Mouse (Mus musculus): ENCODE measurements around the gene Srrm1. TPM values are rescaled to one million over a fixed set of nuclear protein-coding genes. Genes with fewer than 3 reads are reported as not detected.
A peak's percentile ranks its signal among the peaks of the same experiment; 100 is the strongest.
"Not testable (repeated sequence)": the region's sequence is repeated elsewhere in the genome, so short reads cannot be mapped to it uniquely, and the experiment has no call there.

The Srrm1 gene
- total RNA-seq, 2 experiments from 2014 or later, result 112 to 137 TPM

DNA sequence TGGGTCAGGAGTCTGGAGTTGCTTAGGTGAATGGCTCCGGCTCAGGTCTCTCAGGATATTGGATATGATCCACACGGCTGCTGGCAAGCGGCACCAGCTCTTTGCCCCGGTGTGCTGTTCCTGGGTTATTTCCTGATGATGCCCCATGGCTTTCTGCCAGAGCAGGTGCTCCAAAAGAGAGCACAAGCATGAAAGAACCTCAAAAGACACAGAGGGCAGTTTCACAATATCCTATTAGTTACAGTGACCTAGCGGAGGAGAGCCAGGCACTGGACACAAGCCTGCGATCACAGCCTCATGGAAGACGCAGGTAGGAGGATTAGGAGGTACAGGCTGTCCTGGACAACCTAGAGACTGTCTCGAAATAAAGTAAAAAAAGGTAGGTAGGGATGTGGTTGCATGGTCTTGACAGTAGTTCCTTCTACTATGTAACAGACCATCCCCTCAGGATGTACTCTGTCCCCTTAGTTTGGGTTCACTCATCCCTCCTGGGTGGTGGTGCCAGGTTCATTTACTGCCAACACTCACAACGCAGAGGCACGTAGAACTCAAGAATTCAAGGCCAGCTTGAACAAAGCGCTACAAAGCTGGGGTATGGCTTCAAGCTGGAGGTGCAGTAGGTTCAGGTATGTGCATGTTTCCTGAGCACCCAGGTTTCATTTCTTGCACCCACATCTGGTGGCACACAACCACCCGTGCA is 4.2 kb upstream of the Srrm1 start:
- no peak for DNase-seq (ENCODE audit: low spot score in 2 of 2)
- intact Hi-C loops (cut with DNase I), result loop anchor here (10.0 kb wide), 1 partner anchor 137 kb away; the partner anchor contains the start of genes Nipal3 and Stpg1

DNA sequence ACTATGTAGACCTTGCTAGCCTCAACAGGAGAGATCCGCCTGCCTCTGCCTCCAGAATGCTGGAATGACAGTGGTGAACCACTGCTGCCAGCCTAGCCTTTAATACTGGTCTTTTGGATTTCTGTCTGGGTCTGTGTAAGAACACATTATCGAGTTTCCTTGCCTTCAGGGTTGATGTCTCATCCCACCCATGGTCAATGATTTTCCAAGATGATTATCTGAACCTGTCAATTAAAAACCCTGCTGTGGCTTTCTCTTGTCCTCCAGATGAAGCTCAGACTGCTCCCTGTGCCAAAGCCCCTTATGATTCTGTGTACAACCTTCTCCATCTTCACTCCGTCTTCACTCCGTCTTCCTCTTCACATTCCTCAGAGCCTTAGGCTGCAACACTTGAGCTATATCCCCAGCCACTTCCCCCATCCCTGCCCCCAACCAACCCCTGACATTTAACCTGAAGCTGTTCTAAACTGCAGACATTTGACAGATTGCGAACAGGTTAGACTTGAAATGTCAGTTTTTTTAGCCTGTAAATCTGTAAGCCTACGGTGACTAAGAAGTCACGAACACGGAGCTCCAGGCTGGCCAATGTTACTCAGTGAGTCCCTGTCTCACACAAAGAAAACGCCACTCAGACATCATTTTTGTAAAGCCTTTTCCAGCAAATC is 2.9 kb upstream of the Srrm1 start:
- DNase-seq (ENCODE audit: low spot score in 2 of 2), result no peak
- intact Hi-C loops (cut with DNase I), result loop anchor here (10.0 kb wide), 1 partner anchor 139 kb away; the partner anchor contains the start of genes Nipal3 and Stpg1

DNA sequence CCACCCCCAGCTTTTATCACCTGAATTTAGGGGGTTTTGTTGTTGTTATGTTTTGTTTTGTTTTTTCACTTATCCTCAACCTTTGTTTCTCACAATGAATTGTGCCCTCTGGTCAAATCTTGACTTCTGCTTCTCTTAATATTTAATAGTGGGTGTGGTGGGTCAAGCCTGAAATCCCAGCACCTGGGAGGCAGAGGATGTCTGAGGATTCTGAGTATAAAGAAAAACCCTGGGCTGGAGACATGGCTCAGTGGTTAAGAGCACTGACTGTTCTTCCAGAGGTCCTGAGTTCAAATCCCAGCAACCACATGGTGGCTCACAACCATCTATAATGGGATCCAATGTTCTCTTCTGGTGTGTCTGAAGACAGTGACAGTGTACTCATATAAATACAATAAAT is 1.6 kb upstream of the Srrm1 start:
- intact Hi-C loops (cut with DNase I), result loop anchor here (10.0 kb wide), 1 partner anchor 140 kb away; the partner anchor contains the start of genes Nipal3 and Stpg1
- not testable (repeated sequence) for DNase-seq (ENCODE audit: low spot score in 2 of 2)

DNA sequence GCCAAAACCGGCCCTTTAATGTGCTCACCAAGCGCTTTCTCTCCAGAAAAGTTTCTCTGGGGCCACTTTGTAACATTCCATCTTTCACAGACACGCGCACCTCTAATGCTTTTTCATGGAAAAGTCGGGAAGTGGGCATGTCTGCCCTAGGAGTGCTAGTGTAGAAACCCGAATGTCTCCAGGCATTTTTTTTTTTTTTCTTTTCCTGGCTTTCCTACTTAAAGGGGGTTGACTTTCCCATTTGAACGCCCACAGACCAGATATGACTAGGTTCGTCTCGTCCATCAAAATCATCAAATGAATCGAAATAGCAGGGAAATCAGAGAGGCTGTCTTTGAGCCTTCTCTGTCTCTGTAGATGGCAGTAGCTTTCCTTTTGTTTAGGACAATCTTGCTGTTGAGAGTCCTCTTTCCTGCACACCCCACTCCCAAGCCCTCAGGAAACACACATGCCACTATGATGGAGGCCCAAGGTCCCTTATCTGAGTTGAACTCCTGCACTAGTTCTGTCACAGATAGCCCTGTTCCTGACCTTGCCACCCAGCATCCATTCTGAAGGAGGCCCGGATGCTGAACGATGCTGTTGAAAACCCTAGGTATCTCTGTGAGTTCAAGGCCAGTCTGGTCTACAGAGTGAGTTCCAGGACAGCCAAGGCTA is 801 bp upstream of the Srrm1 start:
- no peak for DNase-seq (ENCODE audit: low spot score in 2 of 2)
- intact Hi-C loops (cut with DNase I), result loop anchor here (10.0 kb wide), 1 partner anchor 141 kb away; the partner anchor contains the start of genes Nipal3 and Stpg1

DNA sequence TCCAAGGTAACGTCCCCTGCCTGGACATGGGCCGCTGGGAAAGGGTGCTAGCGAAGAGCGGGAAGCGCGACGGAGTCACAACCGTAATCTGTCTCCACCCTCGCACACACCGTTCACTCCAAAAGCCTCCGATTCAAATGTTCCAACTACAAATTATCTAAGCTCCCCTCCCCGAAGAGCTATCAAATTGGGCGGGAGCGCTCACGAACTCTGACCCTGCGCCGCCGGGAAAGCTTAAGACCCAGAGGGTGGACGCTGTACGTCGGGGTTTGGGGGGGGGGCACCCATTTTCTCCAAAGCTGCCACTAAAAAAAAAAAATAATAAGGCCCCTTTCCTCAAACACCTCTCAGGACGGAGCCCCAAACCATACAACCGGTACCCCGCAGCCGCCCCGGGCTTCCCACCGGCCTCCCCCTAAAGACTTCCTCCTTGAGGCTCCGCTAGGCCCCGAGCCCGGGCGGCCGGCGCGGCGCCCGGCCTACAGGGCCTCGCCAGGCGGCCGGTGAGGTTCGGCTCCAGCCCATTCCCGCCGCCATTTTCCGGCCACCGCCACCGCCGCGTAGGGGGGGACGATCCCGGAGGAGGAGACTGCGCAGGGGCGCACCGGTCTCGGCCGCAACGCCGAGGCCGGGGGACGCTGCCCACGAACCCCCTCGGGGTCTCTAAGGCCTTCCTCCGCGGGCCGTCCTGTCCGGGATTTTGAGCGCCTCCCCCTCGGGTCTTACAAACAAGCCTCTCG is 625 bp downstream of the Srrm1 start:
- peak; percentile 15 to 25 for DNase-seq (ENCODE audit: low spot score in 2 of 2)
- intact Hi-C loops (cut with DNase I), result loop anchor here (10.0 kb wide), 1 partner anchor 142 kb away; the partner anchor contains the start of genes Nipal3 and Stpg1

DNA sequence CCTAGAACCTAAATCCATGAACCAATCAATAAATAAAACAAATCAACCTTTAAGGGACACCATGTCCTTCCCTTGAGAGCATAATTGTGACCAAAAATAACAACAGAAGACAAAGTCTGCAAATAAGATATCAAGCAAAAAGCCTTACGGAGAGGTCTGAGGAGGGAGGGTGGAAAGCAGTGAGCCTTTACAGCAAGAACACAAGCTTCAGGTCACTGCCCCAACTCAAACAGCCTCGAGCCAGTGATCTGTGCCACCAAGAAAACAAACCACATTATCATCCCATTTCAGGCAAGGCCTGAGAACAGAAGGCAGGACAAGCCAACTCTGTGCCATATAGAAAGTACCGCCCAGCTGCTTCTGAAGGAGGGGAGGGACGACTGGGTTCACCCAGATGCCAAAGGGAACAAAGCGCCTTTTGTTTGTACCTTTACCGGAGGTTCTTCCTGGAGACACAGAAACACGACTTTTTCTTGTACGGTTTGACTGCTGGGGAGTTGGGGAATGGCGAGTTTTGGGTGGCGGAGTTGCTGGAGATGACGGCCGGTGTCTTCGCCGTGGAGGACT is 15.7 kb downstream of the Srrm1 start:
- DNase-seq (ENCODE audit: low spot score in 2 of 2), result no peak

DNA sequence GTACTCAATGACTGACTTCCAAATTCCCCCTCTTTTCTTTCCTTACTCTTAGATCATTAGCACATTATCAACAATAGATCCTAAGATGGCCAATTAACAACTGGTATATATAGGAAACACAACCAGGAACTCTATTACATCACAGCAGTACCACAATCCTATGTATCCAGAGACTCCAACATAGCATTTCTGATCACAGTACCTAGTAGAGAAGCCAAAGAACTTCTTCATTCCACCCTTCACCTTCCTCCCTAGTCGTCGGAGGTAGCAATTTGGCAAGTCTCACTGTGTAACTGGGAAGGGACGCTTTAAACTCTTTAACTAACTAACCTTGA is 17.1 kb downstream of the Srrm1 start:
- no peak for DNase-seq (ENCODE audit: low spot score in 2 of 2)
- intact Hi-C loops (cut with DNase I), result no loop called here

More for the DNA sequence above, 15.7 kb downstream of the Srrm1 start:
- intact Hi-C loops (cut with DNase I), result no loop called here

DNA sequence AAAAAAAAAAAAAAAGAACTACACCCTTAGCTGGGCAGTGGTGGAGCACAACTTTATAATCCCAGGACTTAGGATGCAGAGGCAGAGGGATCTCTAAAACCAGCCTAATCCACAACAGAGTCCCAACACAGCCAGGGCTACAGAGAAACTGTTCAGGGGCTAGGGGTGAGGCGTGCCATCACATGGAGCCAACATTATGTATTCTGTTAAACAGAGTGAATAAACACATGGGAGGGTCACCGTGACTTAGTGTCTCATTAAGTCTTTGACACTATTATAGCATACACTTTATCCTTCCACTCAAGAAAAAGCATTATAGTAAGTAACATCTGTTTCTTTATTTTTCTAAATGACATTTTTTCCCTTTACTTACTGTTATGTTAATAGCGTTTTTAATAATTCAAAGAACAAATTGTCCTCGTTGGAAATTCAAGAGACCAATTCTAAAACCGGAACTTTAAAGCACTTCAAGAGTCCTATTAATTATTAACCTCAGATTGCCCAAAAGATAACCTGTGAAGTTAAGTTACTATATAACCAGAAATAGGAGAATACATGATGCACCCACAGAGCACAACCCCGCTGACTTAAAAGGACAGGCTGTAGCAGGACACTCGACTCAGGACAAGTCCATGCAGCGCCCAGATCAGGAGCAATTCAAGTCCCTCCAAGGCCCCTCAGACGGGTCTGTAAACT is 17.6 kb downstream of the Srrm1 start:
- DNase-seq (ENCODE audit: low spot score in 2 of 2), result no peak
- intact Hi-C loops (cut with DNase I), result no loop called here

DNA sequence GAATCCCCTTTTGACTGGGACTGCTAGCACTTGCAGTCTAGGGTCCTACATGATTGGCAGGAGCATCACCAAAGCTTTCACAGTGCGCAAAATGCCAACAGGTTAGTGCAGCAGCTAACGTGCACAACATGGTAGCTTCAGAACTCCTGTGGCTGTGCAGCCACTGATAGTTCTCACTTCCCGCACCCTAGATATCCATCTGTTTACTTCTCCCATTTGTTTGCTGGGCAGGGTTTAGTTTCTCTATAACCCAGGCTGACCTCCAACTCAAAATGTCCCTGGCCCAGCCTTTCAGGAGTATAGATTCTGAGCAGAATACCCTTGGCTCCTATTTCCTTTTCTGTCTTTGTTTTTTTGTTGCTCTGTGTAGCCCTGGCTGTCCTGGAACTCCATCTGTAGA is 26.7 kb downstream of the Srrm1 start:
- intact Hi-C loops (cut with DNase I), result no loop called here
- DNase-seq (ENCODE audit: low spot score in 2 of 2), result no peak

DNA sequence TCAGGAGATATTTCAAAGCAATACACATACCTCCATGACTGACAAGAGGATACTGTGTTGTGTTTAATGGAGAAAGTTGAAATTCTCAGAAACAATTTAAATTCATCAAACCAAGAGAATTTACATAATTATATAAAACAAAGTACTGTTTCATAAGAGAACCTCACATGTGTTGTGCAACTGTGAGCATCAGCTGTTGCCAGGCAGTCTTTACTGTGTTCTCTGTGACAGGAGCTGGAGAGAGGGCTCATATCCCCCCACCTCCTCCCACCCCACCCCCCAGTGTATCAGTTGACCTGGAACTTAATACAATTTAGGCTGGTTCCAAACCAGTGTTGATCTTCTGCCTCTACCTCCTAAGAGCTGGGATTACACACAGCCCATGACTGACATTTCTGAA is 27.1 kb downstream of the Srrm1 start:
- intact Hi-C loops (cut with DNase I), result no loop called here
- peak in 1 of 2 experiments; percentile 47 for DNase-seq (ENCODE audit: low spot score in 2 of 2)

DNA sequence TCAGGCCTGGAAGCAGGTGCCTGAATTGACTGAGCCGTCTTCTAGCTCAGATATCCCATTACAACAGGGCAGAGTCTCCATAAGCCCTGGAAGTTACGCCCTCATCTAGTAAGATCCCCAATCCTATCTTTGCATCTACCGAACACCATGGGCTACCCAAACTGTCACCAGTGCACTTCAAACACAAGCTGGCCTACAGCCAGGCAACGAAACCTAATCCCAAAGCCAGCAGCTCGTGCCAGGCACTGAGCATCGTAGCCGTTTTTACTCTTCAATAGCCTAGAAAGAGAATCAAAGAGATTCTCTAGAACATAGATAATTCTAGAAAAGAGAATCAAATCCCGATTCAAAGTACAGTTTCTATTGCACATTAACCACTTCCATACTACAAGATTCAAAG is 30.1 kb downstream of the Srrm1 start:
- intact Hi-C loops (cut with DNase I), result no loop called here
- DNase-seq (ENCODE audit: low spot score in 2 of 2), result no peak

DNA sequence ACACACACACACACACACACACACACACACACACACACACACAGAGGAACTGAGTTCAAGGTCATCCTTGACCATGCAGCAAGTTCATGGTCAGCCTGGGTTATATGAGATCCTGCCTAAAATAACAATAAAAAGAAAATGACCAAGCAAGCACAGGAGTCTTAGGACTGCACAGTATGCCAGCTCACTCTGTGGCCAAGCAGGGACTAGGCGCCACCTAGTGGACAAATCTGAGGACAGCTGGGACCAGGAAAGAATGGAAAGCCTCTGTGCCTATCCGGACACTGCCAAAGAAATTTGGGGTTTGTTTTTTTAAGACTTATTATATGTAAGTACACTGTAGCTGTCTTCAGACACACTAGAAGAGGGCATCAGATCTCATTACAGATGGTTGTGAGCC is 35.2 kb downstream of the Srrm1 start:
- intact Hi-C loops (cut with DNase I), result loop anchor here (1.0 to 5.0 kb wide), 3 partner anchors 46 to 371 kb away; partner anchors contain the start of gene Clic4

DNA sequence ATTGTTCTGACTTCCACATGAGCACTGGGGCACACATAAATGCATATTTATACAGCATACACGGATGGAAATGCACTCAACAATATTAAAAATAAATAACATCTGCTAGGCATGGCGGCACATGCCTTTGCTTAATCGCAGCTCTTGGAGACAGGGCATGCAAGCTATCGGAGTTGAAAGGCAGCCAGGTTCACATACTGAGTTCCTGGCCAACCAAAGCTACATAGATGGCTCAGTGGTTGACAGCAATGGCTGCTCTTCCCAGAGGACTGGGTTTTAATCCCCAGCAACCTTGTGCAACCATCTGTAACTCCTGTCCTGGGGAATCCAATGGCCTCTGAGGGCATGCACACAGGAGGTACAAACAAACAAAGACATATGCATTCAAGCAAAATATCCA is 35.6 kb downstream of the Srrm1 start:
- intact Hi-C loops (cut with DNase I), result loop anchor here (5.0 kb wide), 1 partner anchor 370 kb away; no protein-coding TSS in a partner anchor
- DNase-seq (ENCODE audit: low spot score in 2 of 2), result no peak

More for the DNA sequence above, 35.2 kb downstream of the Srrm1 start:
- peak; percentile 76 to 80 for DNase-seq (ENCODE audit: low spot score in 2 of 2)

DNA sequence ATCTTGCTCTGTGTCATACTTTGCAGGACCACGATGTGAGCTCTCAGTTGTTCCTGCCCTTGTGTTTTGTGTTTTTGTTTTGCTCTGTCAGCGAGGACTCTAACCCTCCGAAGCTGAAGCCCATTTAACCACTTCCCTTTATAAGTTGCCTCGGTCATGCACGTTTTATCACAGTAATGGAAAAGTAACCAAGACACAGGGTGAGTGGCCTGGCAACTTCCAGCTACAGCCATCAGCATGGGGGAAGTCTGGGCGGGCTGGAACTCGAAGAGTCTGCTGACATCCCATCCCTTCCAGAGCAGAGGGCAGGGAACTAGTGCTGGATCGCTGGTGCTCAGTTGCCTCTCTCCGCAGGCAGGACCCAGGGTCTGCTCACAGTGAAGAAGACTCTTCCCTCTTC is 37.8 kb downstream of the Srrm1 start:
- no peak for DNase-seq (ENCODE audit: low spot score in 2 of 2)
- intact Hi-C loops (cut with DNase I), result loop anchor here (5.0 kb wide), 1 partner anchor 368 kb away; no protein-coding TSS in a partner anchor

DNA sequence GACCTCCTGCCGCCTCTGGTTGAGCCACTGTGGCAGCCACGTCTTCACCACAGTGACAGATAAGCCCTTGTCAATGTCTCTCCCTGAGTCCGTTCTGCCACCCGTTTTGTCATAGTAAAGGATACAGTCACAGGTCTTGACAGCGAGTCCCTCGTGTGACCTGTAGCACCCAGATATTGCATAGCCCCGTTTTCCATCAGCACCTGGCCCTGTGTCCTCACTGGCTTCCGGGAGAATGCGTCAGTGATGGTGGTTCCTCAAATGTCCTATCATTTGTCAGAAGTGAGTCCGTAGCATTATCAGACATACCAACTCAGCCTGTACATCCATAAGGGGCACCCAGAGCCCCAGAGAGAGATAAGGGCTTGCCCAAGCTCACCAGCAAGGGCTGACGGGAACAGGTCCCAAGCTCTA is 38.7 kb downstream of the Srrm1 start:
- no peak for DNase-seq (ENCODE audit: low spot score in 2 of 2)
- intact Hi-C loops (cut with DNase I), result no loop called here

DNA sequence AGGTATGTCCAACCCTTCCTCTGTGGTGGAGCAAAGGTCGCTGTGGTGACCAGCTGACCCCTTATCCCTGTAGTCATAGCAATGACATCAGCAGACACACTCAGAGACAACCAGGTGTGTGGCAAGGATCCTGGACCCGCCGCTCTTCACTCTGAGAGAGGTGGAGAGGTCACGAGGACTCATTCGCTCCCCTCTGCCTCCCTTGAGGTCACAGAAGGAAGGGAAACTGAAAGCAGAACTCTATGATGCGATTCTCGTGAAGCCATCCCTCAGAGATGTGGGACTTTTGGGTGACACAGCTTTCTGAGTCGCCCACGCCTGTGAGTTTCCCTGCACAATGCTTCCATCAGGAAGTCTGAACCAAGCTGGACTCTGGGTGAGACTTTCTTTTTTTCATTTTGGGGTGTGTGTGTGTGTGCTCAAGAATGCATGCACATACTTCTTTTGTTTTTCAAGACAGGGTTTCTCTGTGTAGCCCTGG is 39.3 kb downstream of the Srrm1 start:
- intact Hi-C loops (cut with DNase I), result no loop called here
- DNase-seq (ENCODE audit: low spot score in 2 of 2), result no peak

DNA sequence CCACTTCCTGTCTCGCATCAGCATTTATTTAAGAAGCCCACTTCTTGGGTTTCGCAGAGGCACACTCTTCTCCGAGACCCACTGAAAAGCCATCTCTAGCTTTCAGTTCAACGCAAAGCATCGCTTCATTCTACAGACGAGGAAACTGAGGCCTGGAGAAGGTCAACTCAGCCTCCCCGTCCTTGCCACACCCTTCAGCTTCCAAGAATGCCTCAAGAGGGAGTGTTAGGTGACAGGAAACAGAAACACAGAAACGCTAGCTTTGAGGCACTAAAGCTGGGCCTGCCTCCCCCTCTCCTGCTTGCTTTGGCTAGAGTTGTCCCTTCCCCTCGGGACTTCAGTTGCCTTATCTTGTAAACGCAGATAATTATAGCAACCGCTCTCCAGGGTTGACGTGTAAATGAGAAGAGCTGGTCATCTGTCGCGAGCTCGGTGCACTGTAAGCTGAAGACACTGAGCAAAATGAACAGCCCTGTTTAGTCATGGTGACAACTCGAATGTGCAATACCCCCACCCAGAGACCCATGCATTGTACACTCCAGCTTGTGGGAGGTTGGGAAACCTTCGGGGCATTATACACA is 39.9 kb downstream of the Srrm1 start:
- intact Hi-C loops (cut with DNase I), result no loop called here

DNA sequence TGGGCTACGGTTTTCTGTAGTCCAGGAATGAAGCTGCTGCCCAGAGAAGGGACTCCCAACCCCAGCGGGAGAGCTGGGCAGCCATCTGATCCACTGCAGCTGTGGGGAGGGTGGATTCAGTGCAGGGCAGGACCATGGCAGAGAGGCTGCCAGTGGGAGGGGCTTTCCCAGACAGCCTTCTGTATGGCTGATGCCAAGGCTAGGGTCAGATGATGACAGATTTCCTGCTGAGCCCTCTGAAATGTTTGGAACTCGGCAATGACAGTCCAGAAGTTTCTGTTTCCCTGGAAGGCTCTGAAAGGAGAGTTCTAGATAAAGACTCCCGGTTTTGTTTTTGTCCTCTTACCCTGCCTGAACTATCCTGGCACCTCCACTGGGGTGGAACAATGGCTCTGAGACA is 40.4 kb downstream of the Srrm1 start:
- DNase-seq (ENCODE audit: low spot score in 2 of 2), result no peak
- intact Hi-C loops (cut with DNase I), result no loop called here

More for the DNA sequence above, 39.9 kb downstream of the Srrm1 start:
- no peak for DNase-seq (ENCODE audit: low spot score in 2 of 2)
